Mouse (Mus musculus): Measurements from ENCODE around the gene Kcnh4.

The Kcnh4 gene

GRCm38 (mm10) chr11:100709201-100709810, 50.4 kb downstream of the Kcnh4 start:
- DNase-seq (ENCODE audit: low read depth) = no peak

GRCm38 (mm10) chr11:100705095-100705747, 54.5 kb downstream of the Kcnh4 start:
- no peak for DNase-seq (ENCODE audit: low read depth)

- DNase-seq (ENCODE audit: low read depth) = peak; percentile 51
Observed at GRCm38 (mm10) chr11:100703851-100704531, 55.8 kb downstream of the Kcnh4 start, which contains the start of gene Dhx58. TSS of gene Dhx58 (minus strand) at chr11:100704271.

GRCm38 (mm10) chr11:100703366-100703765, 56.4 kb downstream of the Kcnh4 start:
- no peak for DNase-seq (ENCODE audit: low read depth)

- no peak for DNase-seq (ENCODE audit: low read depth)
Observed at GRCm38 (mm10) chr11:100702906-100703305, 56.8 kb downstream of the Kcnh4 start.

DNA sequence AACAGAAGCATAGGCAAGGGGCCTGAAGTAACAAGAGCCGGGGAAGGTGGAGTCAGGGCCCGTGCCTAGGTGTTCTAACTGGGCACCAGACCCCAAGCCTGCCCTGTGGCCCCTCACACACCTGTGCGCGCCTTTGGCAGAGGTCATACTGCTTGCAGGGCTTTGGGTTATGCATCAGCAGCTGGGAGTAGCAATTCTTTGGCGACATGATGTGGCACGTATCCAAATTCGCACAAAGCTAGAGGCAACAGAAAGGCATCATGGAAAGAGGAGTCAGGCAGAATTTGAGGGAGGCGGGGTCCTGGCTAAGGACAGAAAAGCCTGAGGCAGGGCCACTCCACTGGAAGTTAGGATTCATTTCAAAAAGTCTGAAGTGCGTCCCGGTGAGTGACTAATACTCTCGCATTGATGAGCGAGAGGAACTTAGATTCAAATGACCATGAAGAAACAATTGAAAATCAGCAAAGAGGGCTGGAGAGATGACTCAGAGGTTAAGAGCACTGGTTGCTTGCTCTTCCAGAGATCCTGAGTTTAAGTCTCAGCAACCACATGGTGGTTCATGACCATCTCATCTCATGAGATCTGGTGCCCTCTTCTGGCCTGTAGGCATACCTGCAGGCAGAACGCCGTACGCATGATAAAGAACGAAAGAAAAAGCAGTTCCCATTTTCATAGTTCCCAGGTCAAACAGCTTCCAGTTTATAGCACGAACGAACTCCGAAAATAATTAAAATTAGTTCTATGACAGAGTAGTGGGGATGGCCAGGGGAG, 57.5 kb downstream of the Kcnh4 start:
- peak; percentile 67 for DNase-seq (ENCODE audit: low read depth)

DNA sequence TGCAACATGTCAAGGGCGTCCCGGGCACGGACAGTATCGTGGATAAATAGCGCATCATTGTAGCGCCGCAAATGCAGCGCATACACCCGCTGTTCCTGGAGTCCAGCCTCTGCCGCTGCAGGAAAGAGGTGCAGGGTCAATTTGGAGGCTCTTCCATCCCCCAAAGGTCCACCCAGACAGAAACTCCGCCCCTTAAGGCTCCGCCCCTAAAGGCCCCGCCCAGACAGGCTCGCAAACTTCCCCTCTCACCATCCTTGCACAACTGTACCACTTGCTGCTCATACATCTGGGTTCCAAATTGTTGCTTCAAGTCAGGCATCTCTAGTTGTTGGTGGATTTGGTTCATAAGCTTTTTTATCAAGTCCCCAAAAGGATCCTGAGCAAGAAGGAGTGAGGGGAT, 58.4 kb downstream of the Kcnh4 start:
- no peak for DNase-seq (ENCODE audit: low read depth)

- DNase-seq (ENCODE audit: low read depth) = no peak
Observed at GRCm38 (mm10) chr11:100700710-100701109, 59.0 kb downstream of the Kcnh4 start.

DNA sequence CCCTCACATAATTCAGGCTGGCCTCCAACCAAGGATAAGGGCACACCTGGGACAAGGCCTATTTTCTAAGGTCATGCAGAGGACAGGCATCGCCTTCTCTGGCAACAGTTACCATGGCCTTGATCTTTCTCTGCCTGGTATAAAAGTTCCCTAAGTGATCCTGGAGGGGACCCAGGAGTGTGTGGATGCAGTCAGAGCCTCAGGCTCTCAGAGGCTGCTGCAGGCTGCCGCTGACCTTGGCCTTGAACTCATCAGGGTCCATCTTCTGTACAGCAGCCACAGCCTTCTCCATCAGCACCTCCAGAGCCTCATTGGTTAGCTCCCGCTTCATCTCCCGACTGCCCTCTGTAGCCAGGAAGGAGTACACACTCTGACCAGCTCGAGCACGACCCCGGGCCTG, 61.8 kb downstream of the Kcnh4 start:
- DNase-seq (ENCODE audit: low read depth) = no peak

DNA sequence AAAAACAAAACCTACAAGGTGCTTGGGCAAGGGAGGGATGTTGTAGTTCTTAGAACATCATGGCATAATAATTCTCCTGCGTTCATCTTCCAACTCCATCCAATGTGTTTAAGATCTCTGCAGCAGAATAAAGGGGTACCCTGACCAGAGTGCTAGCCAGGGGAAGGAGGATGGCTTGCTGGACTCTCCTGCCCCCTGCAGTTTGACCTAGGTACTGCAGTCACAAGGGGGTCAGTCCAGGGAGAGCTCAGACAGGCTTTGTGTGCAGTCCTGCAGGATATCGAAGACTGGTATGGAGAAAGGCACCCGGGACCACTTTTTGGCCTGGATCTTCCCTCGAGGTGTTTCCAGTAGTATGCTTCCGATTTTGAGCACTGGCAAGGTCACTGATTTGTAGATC, 64.8 kb downstream of the Kcnh4 start:
- DNase-seq (ENCODE audit: low read depth) = no peak

- no peak for DNase-seq (ENCODE audit: low read depth)
Observed at GRCm38 (mm10) chr11:100693154-100693553, 66.6 kb downstream of the Kcnh4 start.

GRCm38 (mm10) chr11:100692164-100692616, 67.6 kb downstream of the Kcnh4 start, which contains the start of gene Zfp385c:
TSS of gene Zfp385c (minus strand) at chr11:100692455.
- DNase-seq (ENCODE audit: low read depth) = no peak

DNA sequence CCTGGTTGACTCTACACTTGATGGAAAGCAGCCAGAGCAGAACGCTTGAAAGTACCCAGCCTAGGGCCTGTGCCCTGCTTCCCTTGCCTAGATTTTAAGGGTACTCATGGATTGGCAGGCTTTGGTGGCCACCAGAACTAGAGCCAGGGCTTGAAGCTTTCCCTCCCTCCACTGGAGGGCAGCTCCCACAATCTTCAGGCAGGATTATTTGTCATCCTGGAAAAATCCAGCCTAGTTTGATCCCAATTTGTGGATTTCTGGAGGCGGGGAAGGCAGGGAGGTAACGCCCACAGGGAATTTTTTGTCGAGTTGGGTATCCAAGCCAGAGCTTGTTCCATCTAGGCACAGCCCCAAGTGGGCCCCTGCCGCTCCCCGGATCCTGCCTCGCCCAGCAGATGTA, 69.4 kb downstream of the Kcnh4 start:
- DNase-seq (ENCODE audit: low read depth) = no peak

Measured in fibroblast of lung, adult 2 months (primary cell).